Mouse (Mus musculus) intestine, embryonic 16.5 days (tissue): ENCODE measurements around the gene Zfp467. TPM values are rescaled to one million over a fixed set of nuclear protein-coding genes. Genes with fewer than 3 reads are reported as not detected.
A peak's percentile ranks its signal among the peaks of the same experiment; 100 is the strongest.

Experiments
- ATAC-seq: fragments of 200-750 bp; cut with Nextera tagmentation; 2 replicates; pipeline ENCODE4 v1.8.0; 2017; ENCODE audit warnings: moderate TSS enrichment, moderate library complexity
- H3K27ac ChIP-seq: fragments of 300-500 bp; sonication (generic); 2 replicates; pipeline ENCODE4 v1.5.1; 2014; ENCODE audit warnings: mild to moderate bottlenecking, low read length
- H3K27me3 ChIP-seq: fragments of 300-500 bp; sonication (generic); replicated peaks from 2 replicates; pipeline ENCODE4 v1.6.1; 2014; ENCODE audit warnings: low read length, control low read depth, mixed read lengths; ENCODE audit not compliant: control insufficient read depth, insufficient read depth
- H3K36me3 ChIP-seq: fragments of 300-500 bp; sonication (generic); 2 replicates; pipeline ENCODE4 v1.6.1; 2014; ENCODE audit warnings: low read length, control low read depth; ENCODE audit not compliant: control insufficient read depth, insufficient read depth
- H3K4me1 ChIP-seq: fragments of 300-500 bp; sonication (generic); 2 replicates; pipeline ENCODE4 v1.6.1; 2014; ENCODE audit warnings: low read length, control low read depth, mixed read lengths; ENCODE audit not compliant: control insufficient read depth, insufficient read depth
- H3K4me2 ChIP-seq: fragments of 300-500 bp; sonication (generic); 2 replicates; pipeline ENCODE4 v1.6.1; 2014; ENCODE audit warnings: low read depth, low read length, control low read depth
- H3K4me3 ChIP-seq: fragments of 300-500 bp; sonication (generic); 2 replicates; pipeline ENCODE4 v1.5.1; 2014; ENCODE audit warnings: mild to moderate bottlenecking, low read length
- H3K9ac ChIP-seq: fragments of 300-500 bp; sonication (generic); 2 replicates; pipeline ENCODE4 v1.6.1; 2014; ENCODE audit warnings: low read depth, low read length
- H3K9me3 ChIP-seq: fragments of 300-500 bp; sonication (generic); 2 replicates; pipeline ENCODE4 v1.6.1; 2016; ENCODE audit warnings: low read length, control low read depth; ENCODE audit not compliant: control insufficient read depth
- WGBS: fragments of 180-500 bp; shearing (Covaris S2); extraction: QIAGEN DNeasy Blood & Tissue Kit; methylation state at CpG from one replicate; pipeline ENCODE4 v1.1.7; 2014; 5-methylcytosine and 5-hydroxymethylcytosine counted together
- polyA plus RNA-seq: library from polyadenylated mRNA; unstranded; fragments of >200 nt; fragmentation: Nextera tagmentation; extraction: Ambion mirVana; gene quantifications from 2 replicates; pipeline ENCODE4 v1.2.1, GENCODE M21; 2015

Zfp467 gene
- polyA plus RNA-seq, 1 experiment from 2014 or later = 17.8 TPM

GRCm38 (mm10) chr6:48414886-48415285, 30.7 kb downstream of the Zfp467 start:
- Histone ChIP-seq H3K4me3 (no peak overlapping the region), H3K27ac (no peak overlapping the region), H3K9me3 (no peaks in the 10 kb centered on the region), H3K9ac (no peak overlapping the region), H3K27me3 (no peaks in the 10 kb centered on the region), H3K36me3 (peaks cover 9% of the 10 kb centered on the region), H3K4me1 (peaks cover 10% of the 10 kb centered on the region; the same call in 1 of the 2 replicates), H3K4me2 (no peak overlapping the region)
- ATAC-seq = no peak
- WGBS = 82% methylated on average over 1 of the region's 1 CpGs

- H3K27ac ChIP-seq = peak overlapping the region; percentile 92
- H3K27me3 ChIP-seq = no peaks in the 10 kb centered on the region
- H3K9me3 ChIP-seq = no peaks in the 10 kb centered on the region
- no peak overlapping the region for H3K4me2 ChIP-seq
- peak overlapping the region; percentile 27; the same call in 1 of the 2 replicates for H3K9ac ChIP-seq
- H3K4me3 ChIP-seq = no peak overlapping the region
- peaks cover 10% of the 10 kb centered on the region; the same call in 1 of the 2 replicates for H3K4me1 ChIP-seq
- no peak for ATAC-seq
- peaks cover 14% of the 10 kb centered on the region for H3K36me3 ChIP-seq
- WGBS = 73% methylated on average over 10 of the region's 10 CpGs
Observed at GRCm38 (mm10) chr6:48413081-48413480, 32.5 kb downstream of the Zfp467 start.

GRCm38 (mm10) chr6:48412662-48413061, 33.0 kb downstream of the Zfp467 start:
- ATAC-seq = no peak
- 69% methylated on average over 3 of the region's 3 CpGs for WGBS
- Histone ChIP-seq H3K27me3 (no peaks in the 10 kb centered on the region), H3K36me3 (peaks cover 17% of the 10 kb centered on the region), H3K9ac (peak overlapping the region; percentile 27; the same call in 1 of the 2 replicates), H3K4me1 (peaks cover 10% of the 10 kb centered on the region; the same call in 1 of the 2 replicates), H3K9me3 (no peaks in the 10 kb centered on the region), H3K27ac (peak overlapping the region; percentile 92), H3K4me2 (no peak overlapping the region), H3K4me3 (no peak overlapping the region)

- no peak for ATAC-seq
- Histone ChIP-seq H3K9me3 (no peaks in the 10 kb centered on the region), H3K9ac (0 out of 2 replicates have a peak overlapping the region, but pooled peaks have one; percentile 20), H3K4me2 (0 out of 2 replicates have a peak overlapping the region, but pooled peaks have one; percentile 17), H3K4me3 (no peak overlapping the region), H3K27me3 (no peaks in the 10 kb centered on the region), H3K27ac (peak overlapping the region; percentile 92), H3K4me1 (peaks cover 10% of the 10 kb centered on the region; the same call in 1 of the 2 replicates), H3K36me3 (peaks cover 18% of the 10 kb centered on the region)
- 85% methylated on average over 4 of the region's 4 CpGs for WGBS
Observed at GRCm38 (mm10) chr6:48412147-48412546, 33.5 kb downstream of the Zfp467 start.

GRCm38 (mm10) chr6:48411193-48412092, 34.2 kb downstream of the Zfp467 start:
- Histone ChIP-seq H3K27ac (peak overlapping the region; percentile 92), H3K9me3 (no peaks in the 10 kb centered on the region), H3K27me3 (no peaks in the 10 kb centered on the region), H3K9ac (peak overlapping the region; percentile 20; the same call in 1 of the 2 replicates), H3K4me1 (peaks cover 10% of the 10 kb centered on the region; the same call in 1 of the 2 replicates), H3K4me2 (0 out of 2 replicates have a peak overlapping the region, but pooled peaks have one; percentile 17), H3K36me3 (peaks cover 18% of the 10 kb centered on the region), H3K4me3 (no peak overlapping the region)
- WGBS = 79% methylated on average over 6 of the region's 6 CpGs
- ATAC-seq = peak; percentile 92

- Histone ChIP-seq H3K4me1 (peaks cover 10% of the 10 kb centered on the region; the same call in 1 of the 2 replicates), H3K9me3 (no peaks in the 10 kb centered on the region), H3K9ac (no peak overlapping the region), H3K27ac (peak overlapping the region; percentile 82), H3K27me3 (no peaks in the 10 kb centered on the region), H3K4me3 (no peak overlapping the region), H3K36me3 (peaks cover 13% of the 10 kb centered on the region; the same call in 1 of the 2 replicates), H3K4me2 (no peak overlapping the region)
- no peak for ATAC-seq
- WGBS = 79% methylated on average over 3 of the region's 3 CpGs
Observed at GRCm38 (mm10) chr6:48410551-48410950, 35.1 kb downstream of the Zfp467 start.

GRCm38 (mm10) chr6:48409726-48410343, 35.8 kb downstream of the Zfp467 start:
- Histone ChIP-seq H3K27ac (no peak overlapping the region), H3K9ac (no peak overlapping the region), H3K9me3 (no peaks in the 10 kb centered on the region), H3K4me2 (no peak overlapping the region), H3K4me3 (no peak overlapping the region), H3K36me3 (peaks cover 13% of the 10 kb centered on the region; the same call in 1 of the 2 replicates), H3K4me1 (peaks cover 10% of the 10 kb centered on the region; the same call in 1 of the 2 replicates), H3K27me3 (no peaks in the 10 kb centered on the region)
- ATAC-seq = no peak
- WGBS = 91% methylated on average over 4 of the region's 4 CpGs

GRCm38 (mm10) chr6:48404071-48404470, 41.6 kb downstream of the Zfp467 start:
- WGBS = 89% methylated on average over 5 of the region's 5 CpGs
- Histone ChIP-seq H3K36me3 (peaks cover 7% of the 10 kb centered on the region; the same call in 1 of the 2 replicates), H3K4me3 (no peak overlapping the region), H3K4me1 (no peaks in the 10 kb centered on the region), H3K27ac (no peak overlapping the region), H3K4me2 (no peak overlapping the region), H3K27me3 (no peaks in the 10 kb centered on the region), H3K9me3 (no peaks in the 10 kb centered on the region), H3K9ac (no peak overlapping the region)
- no peak for ATAC-seq

GRCm38 (mm10) chr6:48399906-48400305, 45.7 kb downstream of the Zfp467 start:
- Histone ChIP-seq H3K9me3 (no peaks in the 10 kb centered on the region), H3K9ac (no peak overlapping the region), H3K27me3 (no peaks in the 10 kb centered on the region), H3K4me1 (peaks cover 13% of the 10 kb centered on the region), H3K4me2 (no peak overlapping the region), H3K4me3 (no peak overlapping the region), H3K36me3 (no peaks in the 10 kb centered on the region), H3K27ac (no peak overlapping the region)
- no peak for ATAC-seq
- WGBS = 92% methylated on average over 5 of the region's 5 CpGs
